Mouse (Mus musculus) MEL (cell line): ENCODE measurements around the gene Lhb.

Source experiments
- CHD1 ChIP-seq: IDR thresholded peaks from 2 replicates; pipeline ENCODE4 v1.6.1; 2012; ENCODE audit warnings: low read depth, mild to moderate bottlenecking, inconsistent platforms, low read length, improper control_type of control experiment
- CTCF ChIP-seq, 3 experiments: IDR thresholded peaks in 2 of 3; conservative IDR thresholded peaks in 1 of 3; 2 replicates each; pipeline ENCODE4 v1.5.1; 2011 to 2012; ENCODE audit warnings: low read length in 3 of 3, low read depth in 2 of 3, mild to moderate bottlenecking in 2 of 3, improper control_type of control experiment in 1 of 3, inconsistent platforms in 1 of 3, mixed read lengths in 1 of 3, moderate library complexity in 1 of 3; ENCODE audit not compliant: control insufficient read depth in 1 of 3, insufficient read depth in 1 of 3, poor library complexity in 1 of 3, severe bottlenecking in 1 of 3
- EP300 ChIP-seq, 2 experiments: IDR thresholded peaks; 2 replicates each; pipeline ENCODE4 v1.6.1; 2011; ENCODE audit warnings: improper control_type of control experiment in 2 of 2, low read length in 2 of 2, low read depth in 1 of 2, mild to moderate bottlenecking in 1 of 2
- ETS1 ChIP-seq: IDR thresholded peaks from 2 replicates; pipeline ENCODE4 v1.6.1; 2012; ENCODE audit warnings: low read depth, mild to moderate bottlenecking, inconsistent platforms, low read length, improper control_type of control experiment, moderate library complexity
- KAT2A ChIP-seq: conservative IDR thresholded peaks from 2 replicates; pipeline ENCODE4 v1.6.1; 2012; ENCODE audit warnings: low read depth, low read length, improper control_type of control experiment, inconsistent platforms
- MXI1 ChIP-seq: IDR thresholded peaks from 2 replicates; pipeline ENCODE4 v1.6.1; 2011; ENCODE audit warnings: mild to moderate bottlenecking, low read depth, low read length, improper control_type of control experiment
- POLR2A ChIP-seq, 2 experiments: IDR thresholded peaks; 2 replicates each; pipeline ENCODE4 v1.6.1; 2011 to 2012; ENCODE audit warnings: low read length in 2 of 2, mild to moderate bottlenecking in 2 of 2, control low read depth in 1 of 2, improper control_type of control experiment in 1 of 2, low read depth in 1 of 2, moderate library complexity in 1 of 2; ENCODE audit not compliant: control insufficient read depth in 1 of 2, insufficient read depth in 1 of 2, poor library complexity in 1 of 2
- POLR2AphosphoS2 ChIP-seq: IDR thresholded peaks from 2 replicates; pipeline ENCODE4 v1.6.1; 2011; ENCODE audit warnings: low read length, improper control_type of control experiment
- TAL1 ChIP-seq: IDR thresholded peaks from 2 replicates; pipeline ENCODE4 v1.6.1; 2012; ENCODE audit warnings: mild to moderate bottlenecking, inconsistent platforms, low read length, moderate library complexity, mixed read lengths
- UBTF ChIP-seq: IDR thresholded peaks from 2 replicates; pipeline ENCODE4 v1.6.1; 2012; ENCODE audit warnings: low read depth, mild to moderate bottlenecking, inconsistent platforms, low read length, improper control_type of control experiment, moderate library complexity, borderline replicate concordance; ENCODE audit not compliant: insufficient read depth
- ZKSCAN1 ChIP-seq: IDR thresholded peaks from 2 replicates; pipeline ENCODE4 v1.6.1; 2012; ENCODE audit warnings: low read depth, mild to moderate bottlenecking, inconsistent platforms, low read length, improper control_type of control experiment, moderate library complexity
- ZMIZ1 ChIP-seq: IDR thresholded peaks from 2 replicates; pipeline ENCODE4 v1.6.1; 2012; ENCODE audit warnings: low read depth, mild to moderate bottlenecking, inconsistent platforms, low read length, improper control_type of control experiment, moderate library complexity

DNA sequence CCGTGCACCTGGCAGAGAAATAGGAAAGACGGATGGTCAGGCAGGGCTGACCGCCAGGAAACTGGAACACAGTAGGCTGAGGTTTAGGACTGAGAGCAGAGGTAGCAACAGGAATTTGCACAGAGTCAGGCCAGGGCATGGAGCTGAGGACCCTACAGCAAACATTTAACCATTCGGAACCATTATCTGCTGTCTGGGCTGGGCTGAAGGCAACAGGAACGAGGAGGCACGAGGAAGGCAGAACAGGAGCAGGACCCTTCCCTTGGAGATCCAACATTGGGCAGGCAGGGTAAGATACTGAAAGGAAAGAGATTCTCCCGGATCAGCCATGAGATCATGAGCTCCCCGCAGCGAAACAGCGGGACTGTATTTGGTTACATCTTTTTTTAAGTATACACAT is 12.8 kb upstream of the Lhb start:
- TF ChIP-seq KAT2A = no peak
- no peak for TF ChIP-seq ETS1
- no peak for TF ChIP-seq CHD1
- no peak for TF ChIP-seq EP300 (IDR thresholded peaks at IDR 0.05; ENCODE audit: low read depth in 1 of 2, low read length in 2 of 2)
- no peak for TF ChIP-seq CTCF (IDR thresholded peaks at IDR 0.05 in 2 of 3, conservative IDR thresholded peaks at IDR 0.05 in 1 of 3; ENCODE audit: control insufficient read depth in 1 of 3, insufficient read depth in 1 of 3, low read depth in 2 of 3, low read length in 3 of 3, poor library complexity in 1 of 3, severe bottlenecking in 1 of 3)
- no peak for TF ChIP-seq POLR2A (IDR thresholded peaks at IDR 0.05; ENCODE audit: control insufficient read depth in 1 of 2, insufficient read depth in 1 of 2, low read depth in 1 of 2, low read length in 2 of 2, poor library complexity in 1 of 2)
- TF ChIP-seq TAL1 = no peak
- TF ChIP-seq ZMIZ1 = no peak
- TF ChIP-seq UBTF = no peak
- no peak for TF ChIP-seq POLR2AphosphoS2
- no peak for TF ChIP-seq ZKSCAN1
- TF ChIP-seq MXI1 = no peak
